Mouse (Mus musculus): ENCODE results near the gene Lmod2. TPM values are rescaled to one million over a fixed set of nuclear protein-coding genes. Genes with fewer than 3 reads are reported as not detected.

Lmod2 gene
- total RNA-seq (2017), result not detected in 3 replicates

- no peak for ATAC-seq (replicated peaks; ENCODE audit: insufficient number of reproducible peaks, low FRiP score, low TSS enrichment, poor library complexity, severe bottlenecking)
Measured at GRCm38 (mm10) chr6:24597500-24597899, at the start of gene Lmod2. Lmod2 (plus strand) TSS chr6:24597762.

DNA sequence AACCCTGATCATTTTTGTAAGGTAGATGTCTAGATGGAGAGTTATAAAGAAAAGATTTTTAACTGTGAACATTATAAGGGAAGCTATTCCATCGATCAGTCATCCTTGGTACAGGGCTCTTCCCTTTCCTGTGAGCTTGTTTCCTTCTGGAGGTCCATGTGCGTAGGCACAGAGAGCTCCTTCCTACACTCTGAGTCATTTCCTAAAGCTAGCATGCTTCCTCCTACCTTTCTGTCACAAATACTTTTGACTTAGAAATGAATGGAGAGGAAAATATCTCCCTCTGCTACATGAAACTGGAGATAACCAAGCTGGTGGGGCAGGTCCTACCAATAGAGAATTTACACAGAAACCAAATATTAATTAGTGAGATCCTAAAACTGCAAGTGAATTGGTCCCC lies 47.8 kb upstream of the Lmod2 start:
- ATAC-seq (replicated peaks; ENCODE audit: insufficient number of reproducible peaks, low FRiP score, low TSS enrichment, poor library complexity, severe bottlenecking), result no peak

- ATAC-seq (replicated peaks; ENCODE audit: insufficient number of reproducible peaks, low FRiP score, low TSS enrichment, poor library complexity, severe bottlenecking), result no peak
Measured at GRCm38 (mm10) chr6:24552046-24552445, 45.5 kb upstream of the Lmod2 start.

DNA sequence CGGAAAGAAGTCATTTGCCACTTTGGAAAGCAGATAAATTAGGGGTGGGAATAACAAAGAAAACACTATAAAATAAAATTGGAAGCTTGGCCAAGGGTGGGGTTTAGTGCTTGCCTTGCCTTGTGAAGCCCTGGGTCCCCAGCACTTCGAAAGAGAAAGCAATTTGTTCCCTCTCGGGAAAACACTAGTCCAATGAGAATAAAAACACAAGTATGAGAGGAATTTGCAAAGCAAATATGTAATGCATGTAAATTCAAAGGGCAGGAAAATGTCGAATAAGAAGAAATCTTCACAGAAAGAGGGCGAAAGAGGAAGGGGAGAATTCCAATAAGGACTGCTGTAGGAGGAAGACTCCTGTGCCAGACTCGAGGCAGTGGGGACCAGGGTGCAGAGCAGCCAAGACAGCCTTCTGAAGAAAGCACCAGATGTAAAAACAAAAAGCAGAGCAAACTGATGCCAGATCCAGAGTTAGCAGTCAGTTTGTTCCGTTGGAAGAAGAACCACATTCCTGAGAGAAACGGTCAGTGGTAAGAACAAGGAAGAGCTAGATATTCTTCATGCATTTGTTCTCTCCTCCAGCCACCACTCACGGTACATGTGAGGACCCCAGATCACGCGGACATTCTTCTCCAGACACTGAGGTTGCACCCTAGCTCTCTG lies 43.0 kb upstream of the Lmod2 start:
- no peak for ATAC-seq (replicated peaks; ENCODE audit: insufficient number of reproducible peaks, low FRiP score, low TSS enrichment, poor library complexity, severe bottlenecking)

DNA sequence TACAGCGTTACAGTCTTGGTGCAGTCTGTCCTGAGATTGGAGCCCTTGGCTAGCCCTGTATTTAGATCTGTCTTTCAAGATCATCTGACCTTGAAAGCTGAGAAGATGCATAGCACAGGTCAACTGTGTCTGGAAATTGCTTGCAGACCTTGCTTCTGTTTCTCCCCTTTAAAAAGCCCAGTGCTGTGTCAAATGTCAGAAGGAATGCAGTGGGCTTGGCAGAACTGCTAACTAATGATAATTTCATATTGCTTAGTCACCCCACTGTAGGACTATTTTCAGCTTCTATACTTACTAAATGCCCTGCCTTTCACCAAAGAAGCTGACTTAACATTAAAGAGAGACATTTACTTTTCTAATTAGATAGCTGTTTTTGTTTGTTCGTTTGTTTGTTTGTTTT lies 42.1 kb upstream of the Lmod2 start:
- ATAC-seq (replicated peaks; ENCODE audit: insufficient number of reproducible peaks, low FRiP score, low TSS enrichment, poor library complexity, severe bottlenecking), result no peak

GRCm38 (mm10) chr6:24564081-24564480 lies 33.5 kb upstream of the Lmod2 start:
- no peak for ATAC-seq (replicated peaks; ENCODE audit: insufficient number of reproducible peaks, low FRiP score, low TSS enrichment, poor library complexity, severe bottlenecking)

DNA sequence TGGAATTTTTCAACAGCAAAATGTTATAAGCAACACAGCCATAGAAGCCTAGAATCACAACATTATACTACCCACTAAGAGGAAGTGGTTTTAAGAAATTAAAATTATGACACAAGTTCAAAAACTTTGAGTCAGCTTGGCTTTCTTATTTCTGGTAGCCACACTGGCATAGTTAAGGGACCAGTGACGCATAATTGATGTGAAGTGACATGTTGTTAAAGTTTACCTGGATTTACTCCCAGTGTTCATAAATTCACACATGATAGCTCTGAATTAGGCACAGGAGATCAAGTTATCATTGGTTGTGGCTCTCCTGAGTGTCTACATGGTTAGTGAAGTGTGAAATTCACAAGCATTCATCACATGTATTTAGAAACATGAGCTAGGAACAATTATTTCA lies 32.7 kb upstream of the Lmod2 start:
- no peak for ATAC-seq (replicated peaks; ENCODE audit: insufficient number of reproducible peaks, low FRiP score, low TSS enrichment, poor library complexity, severe bottlenecking)

GRCm38 (mm10) chr6:24568963-24569362 lies 28.6 kb upstream of the Lmod2 start:
- no peak for ATAC-seq (replicated peaks; ENCODE audit: insufficient number of reproducible peaks, low FRiP score, low TSS enrichment, poor library complexity, severe bottlenecking)

DNA sequence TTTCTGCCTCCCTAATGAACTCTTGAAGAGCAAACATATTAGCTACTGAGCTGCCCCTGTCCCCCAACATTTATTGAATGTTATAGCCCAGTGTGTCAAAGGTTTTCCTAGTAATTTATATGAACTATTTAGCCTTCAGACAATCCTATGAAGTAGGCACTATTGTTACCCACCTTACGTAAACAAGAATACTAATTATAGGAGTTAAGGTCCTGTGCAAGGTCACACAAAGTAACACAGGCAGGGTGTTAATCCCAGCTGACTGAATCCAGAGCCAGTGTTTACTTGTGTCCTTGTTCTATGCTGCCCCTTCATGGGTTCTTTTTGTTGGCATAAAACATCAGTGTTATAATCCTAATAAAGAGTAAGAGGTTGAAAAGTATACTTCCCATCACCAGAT lies 27.9 kb upstream of the Lmod2 start:
- ATAC-seq (replicated peaks; ENCODE audit: insufficient number of reproducible peaks, low FRiP score, low TSS enrichment, poor library complexity, severe bottlenecking), result no peak

DNA sequence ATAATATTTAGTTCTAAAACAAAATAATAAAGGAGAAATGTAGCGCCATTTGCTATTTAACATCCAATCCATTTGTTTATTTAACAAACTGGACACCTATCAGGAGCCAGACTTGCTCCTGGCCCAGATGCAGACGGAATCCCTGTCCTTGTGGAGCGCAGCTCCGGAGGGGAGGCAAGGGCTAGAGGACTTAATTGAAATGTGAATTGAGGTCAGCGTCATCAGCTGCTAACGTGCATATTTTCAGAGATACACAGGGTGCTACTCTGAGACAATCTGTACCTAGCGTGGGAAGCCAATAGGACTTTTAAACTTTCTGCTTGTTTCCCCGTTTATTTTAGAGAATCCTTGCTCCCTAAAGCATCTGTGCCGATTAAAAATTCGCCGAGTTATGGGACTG lies 27.3 kb upstream of the Lmod2 start:
- no peak for ATAC-seq (replicated peaks; ENCODE audit: insufficient number of reproducible peaks, low FRiP score, low TSS enrichment, poor library complexity, severe bottlenecking)

GRCm38 (mm10) chr6:24571126-24571525 lies 26.4 kb upstream of the Lmod2 start:
- ATAC-seq (replicated peaks; ENCODE audit: insufficient number of reproducible peaks, low FRiP score, low TSS enrichment, poor library complexity, severe bottlenecking), result no peak

- ATAC-seq (replicated peaks; ENCODE audit: insufficient number of reproducible peaks, low FRiP score, low TSS enrichment, poor library complexity, severe bottlenecking), result no peak
Measured at GRCm38 (mm10) chr6:24572431-24572830, 25.1 kb upstream of the Lmod2 start.

DNA sequence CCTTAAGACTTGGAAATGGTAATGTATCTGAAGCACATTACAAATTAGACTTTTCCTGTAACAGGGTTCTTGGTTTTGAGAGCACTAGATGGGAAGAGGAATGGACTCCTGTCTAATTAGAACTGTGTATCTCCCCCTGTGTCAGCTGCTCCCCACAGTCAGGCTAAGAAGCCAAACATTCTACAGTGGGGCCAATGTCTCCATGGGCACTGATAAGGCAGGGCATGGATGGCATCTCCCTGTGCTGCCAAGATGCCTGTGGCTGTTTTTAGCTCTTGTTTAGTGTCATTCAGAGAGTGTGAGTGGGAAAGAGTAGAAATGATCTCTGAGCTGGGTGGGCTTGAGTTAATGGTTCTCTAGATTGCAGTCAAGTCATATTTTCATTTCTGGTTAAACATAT lies 24.2 kb upstream of the Lmod2 start:
- no peak for ATAC-seq (replicated peaks; ENCODE audit: insufficient number of reproducible peaks, low FRiP score, low TSS enrichment, poor library complexity, severe bottlenecking)

DNA sequence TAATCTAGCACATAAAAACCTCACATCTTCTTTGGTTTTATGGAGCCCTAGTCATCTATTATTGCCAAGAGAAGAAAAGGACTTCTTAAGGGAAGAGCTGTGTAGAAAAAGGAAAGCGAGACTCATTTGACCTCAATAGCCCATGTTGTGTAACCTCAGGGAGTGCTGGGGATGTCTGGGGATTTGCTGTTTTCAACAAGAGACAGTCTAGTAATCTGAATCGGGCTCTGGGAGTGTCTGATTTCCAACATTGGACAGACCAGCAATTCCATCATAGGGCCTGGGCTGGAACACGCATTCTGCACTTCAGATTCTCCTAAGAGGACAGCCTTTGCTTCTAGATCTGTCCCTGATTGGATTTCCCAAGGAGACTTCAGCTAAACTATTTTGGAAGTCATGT lies 14.1 kb upstream of the Lmod2 start:
- ATAC-seq (replicated peaks; ENCODE audit: insufficient number of reproducible peaks, low FRiP score, low TSS enrichment, poor library complexity, severe bottlenecking), result no peak

GRCm38 (mm10) chr6:24585431-24586310 lies 11.9 kb upstream of the Lmod2 start:
- no peak for ATAC-seq (replicated peaks; ENCODE audit: insufficient number of reproducible peaks, low FRiP score, low TSS enrichment, poor library complexity, severe bottlenecking)

- no peak for ATAC-seq (replicated peaks; ENCODE audit: insufficient number of reproducible peaks, low FRiP score, low TSS enrichment, poor library complexity, severe bottlenecking)
Measured at GRCm38 (mm10) chr6:24586885-24587284, 10.7 kb upstream of the Lmod2 start.

DNA sequence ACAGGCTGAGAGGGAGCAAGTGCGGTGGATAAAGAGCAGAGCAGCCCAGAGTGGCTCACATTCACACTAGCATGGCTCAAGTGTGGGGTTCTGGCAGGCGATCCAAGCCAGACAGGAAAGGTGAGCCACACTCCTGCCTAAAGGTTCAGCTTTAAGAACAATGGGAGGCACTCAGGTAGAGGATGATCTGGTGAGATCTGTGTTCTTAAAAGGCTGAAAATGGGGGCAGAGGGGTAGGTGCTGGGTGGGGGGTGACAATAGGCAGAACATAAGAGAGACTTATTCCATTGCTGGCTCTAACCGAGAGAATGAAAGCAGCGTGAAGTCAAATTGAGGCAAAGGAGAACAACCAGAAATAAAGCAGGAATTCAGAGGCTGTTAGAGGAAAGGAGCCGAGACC lies 7.3 kb upstream of the Lmod2 start:
- no peak for ATAC-seq (replicated peaks; ENCODE audit: insufficient number of reproducible peaks, low FRiP score, low TSS enrichment, poor library complexity, severe bottlenecking)

DNA sequence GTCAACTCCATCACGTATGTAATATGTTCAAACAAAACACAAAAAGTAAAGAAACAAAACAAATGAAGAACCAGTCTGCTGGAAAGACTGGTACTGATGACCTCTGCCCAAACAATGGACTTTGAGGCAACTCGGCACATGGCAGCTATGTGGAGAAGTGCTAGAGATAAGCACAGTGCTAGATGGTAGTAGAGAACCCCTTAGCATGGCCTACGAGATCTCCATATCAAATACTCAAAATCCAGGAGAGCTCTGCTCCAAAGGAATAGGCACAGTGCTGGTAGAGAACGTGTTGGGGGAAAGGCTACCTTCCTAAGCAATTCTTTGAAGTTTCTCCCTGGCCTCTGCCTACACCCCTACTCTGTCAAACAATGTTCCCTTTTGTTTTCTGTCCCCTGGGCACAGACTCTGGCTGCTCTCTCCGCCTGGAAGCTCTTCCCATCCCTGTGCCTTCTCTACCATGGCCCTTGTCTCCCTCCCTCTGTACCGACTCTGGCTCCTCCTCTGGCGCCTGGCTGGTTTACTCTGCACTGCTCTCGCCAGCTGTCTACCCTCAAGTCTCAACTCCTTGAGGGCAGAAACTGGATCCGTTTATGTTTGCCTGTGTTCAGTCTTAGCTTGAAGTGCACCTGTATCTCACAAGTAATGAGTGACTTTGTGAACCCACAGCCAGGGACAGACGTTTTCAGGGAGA lies 5.9 kb upstream of the Lmod2 start:
- ATAC-seq (replicated peaks; ENCODE audit: insufficient number of reproducible peaks, low FRiP score, low TSS enrichment, poor library complexity, severe bottlenecking), result no peak

DNA sequence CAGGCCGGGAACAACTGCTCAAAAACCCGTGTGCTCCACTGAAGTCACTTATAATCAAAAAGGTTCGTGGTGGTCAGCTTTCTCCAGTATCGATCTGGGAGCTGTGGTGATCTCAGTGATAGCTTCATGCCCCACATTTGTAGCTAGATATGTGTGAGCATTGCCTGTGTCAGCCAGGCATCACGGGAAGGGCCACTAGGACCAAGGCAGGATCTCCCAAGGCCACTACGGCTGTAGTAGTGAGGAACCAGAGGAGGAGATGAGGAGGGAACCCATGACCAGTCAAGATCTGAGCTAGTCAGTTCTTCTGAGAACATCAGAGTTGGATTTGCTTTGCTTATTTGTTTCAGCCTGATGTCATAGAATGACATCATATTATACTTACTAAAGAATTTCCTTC lies 1.6 kb downstream of the Lmod2 start:
- ATAC-seq (replicated peaks; ENCODE audit: insufficient number of reproducible peaks, low FRiP score, low TSS enrichment, poor library complexity, severe bottlenecking), result no peak

DNA sequence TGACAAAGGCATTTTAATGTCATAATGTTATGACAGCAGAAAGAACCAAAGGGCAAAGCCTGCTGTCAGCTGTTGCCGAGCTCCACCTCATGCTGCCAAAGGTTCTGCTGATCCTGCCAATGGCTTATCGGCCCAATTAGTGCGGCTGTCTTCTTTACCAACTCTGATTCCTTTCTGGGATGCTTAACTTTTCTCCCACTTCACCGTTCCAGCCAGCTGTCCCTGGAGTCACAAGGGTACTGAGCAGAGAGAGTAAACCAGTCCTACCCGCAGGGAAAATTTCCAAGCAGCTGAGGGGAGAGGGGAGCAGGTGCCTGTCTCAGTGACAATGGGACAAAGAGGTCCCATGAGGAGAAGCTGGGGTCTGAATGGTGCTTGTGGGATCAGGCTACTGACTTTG lies 2.1 kb downstream of the Lmod2 start:
- ATAC-seq (replicated peaks; ENCODE audit: insufficient number of reproducible peaks, low FRiP score, low TSS enrichment, poor library complexity, severe bottlenecking), result no peak
